Mouse (Mus musculus): ENCODE measurements at regions not wholly inside any gene's neighbourhood (a gene's known extent, or its start where the extent isn't known, plus 50 kb on each side); places are given as distances from the start of the nearest gene placed in this dataset.

- Histone ChIP-seq H3K27ac (ENCODE audit: insufficient read depth, low read length) (no peak overlapping the region), H3K36me3 (ENCODE audit: control insufficient read depth, insufficient read depth, low read length) (no peaks in the 10 kb centered on the region), H3K4me3 (ENCODE audit: extremely low read depth, insufficient read depth, insufficient read length) (no peak overlapping the region), H3K27me3 (ENCODE audit: control insufficient read depth, insufficient read depth, low read length) (no peaks in the 10 kb centered on the region), H3K4me1 (ENCODE audit: control insufficient read depth, insufficient read depth, insufficient read length) (no peaks in the 10 kb centered on the region)
- TF ChIP-seq CTCF (IDR thresholded peaks at IDR 0.05; ENCODE audit: extremely low read depth, insufficient read depth, insufficient read length, insufficient replicate concordance): no peak
- WGBS: 73% methylated on average over 1 of the region's 1 CpGs
- DNase-seq (ENCODE audit: low read depth in 1 of 2, low spot score in 2 of 2): no peak
Observed at GRCm38 (mm10) chr12:9151426-9151825, 121.6 kb downstream of the Ttc32 start.

- no peaks in the 10 kb centered on the region for H3K27me3 ChIP-seq (ENCODE audit: control insufficient read depth, insufficient read depth, low read length)
- no peak for DNase-seq (ENCODE audit: low read depth in 1 of 2, low spot score in 2 of 2)
- no peaks in the 10 kb centered on the region for H3K36me3 ChIP-seq (ENCODE audit: control insufficient read depth, insufficient read depth, low read length)
- H3K27ac ChIP-seq (ENCODE audit: insufficient read depth, low read length): no peak overlapping the region
- WGBS: 85% methylated on average over 2 of the region's 2 CpGs
- no peaks in the 10 kb centered on the region for H3K4me1 ChIP-seq (ENCODE audit: control insufficient read depth, insufficient read depth, insufficient read length)
- no peak overlapping the region for H3K4me3 ChIP-seq (ENCODE audit: extremely low read depth, insufficient read depth, insufficient read length)
- no peak for TF ChIP-seq POLR2A (IDR thresholded peaks at IDR 0.05; ENCODE audit: low read depth, low read length)
- TF ChIP-seq CTCF (IDR thresholded peaks at IDR 0.05; ENCODE audit: extremely low read depth, insufficient read depth, insufficient read length, insufficient replicate concordance): no peak
Observed at GRCm38 (mm10) chr12:9154491-9154890, 124.7 kb downstream of the Ttc32 start.

GRCm38 (mm10) chr12:9156794-9157193 lies 127.0 kb downstream of the Ttc32 start:
- DNase-seq (ENCODE audit: low read depth in 1 of 2, low spot score in 2 of 2): no peak
- Histone ChIP-seq H3K27ac (ENCODE audit: insufficient read depth, low read length) (no peak overlapping the region), H3K27me3 (ENCODE audit: control insufficient read depth, insufficient read depth, low read length) (no peaks in the 10 kb centered on the region), H3K4me1 (ENCODE audit: control insufficient read depth, insufficient read depth, insufficient read length) (no peaks in the 10 kb centered on the region), H3K4me3 (ENCODE audit: extremely low read depth, insufficient read depth, insufficient read length) (no peak overlapping the region), H3K36me3 (ENCODE audit: control insufficient read depth, insufficient read depth, low read length) (no peaks in the 10 kb centered on the region)
- TF ChIP-seq POLR2A (IDR thresholded peaks at IDR 0.05; ENCODE audit: low read depth, low read length) (no peak), CTCF (IDR thresholded peaks at IDR 0.05; ENCODE audit: extremely low read depth, insufficient read depth, insufficient read length, insufficient replicate concordance) (no peak)

- 81% methylated on average over 5 of the region's 5 CpGs for WGBS
- H3K4me1 ChIP-seq (ENCODE audit: control insufficient read depth, insufficient read depth, insufficient read length): no peaks in the 10 kb centered on the region
Observed at GRCm38 (mm10) chr12:9158751-9159150, 129.0 kb downstream of the Ttc32 start.

GRCm38 (mm10) chr12:9165367-9165940 lies 135.7 kb downstream of the Ttc32 start:
- H3K4me1 ChIP-seq (ENCODE audit: control insufficient read depth, insufficient read depth, insufficient read length): no peaks in the 10 kb centered on the region

More at GRCm38 (mm10) chr12:9158751-9159150, 129.0 kb downstream of the Ttc32 start:
- TF ChIP-seq POLR2A (IDR thresholded peaks at IDR 0.05; ENCODE audit: low read depth, low read length): no peak
- no peak for TF ChIP-seq CTCF (IDR thresholded peaks at IDR 0.05; ENCODE audit: extremely low read depth, insufficient read depth, insufficient read length, insufficient replicate concordance)
- no peak overlapping the region for H3K4me3 ChIP-seq (ENCODE audit: extremely low read depth, insufficient read depth, insufficient read length)
- H3K27ac ChIP-seq (ENCODE audit: insufficient read depth, low read length): no peak overlapping the region
- DNase-seq (ENCODE audit: low read depth in 1 of 2, low spot score in 2 of 2): no peak
- H3K27me3 ChIP-seq (ENCODE audit: control insufficient read depth, insufficient read depth, low read length): no peaks in the 10 kb centered on the region
- no peaks in the 10 kb centered on the region for H3K36me3 ChIP-seq (ENCODE audit: control insufficient read depth, insufficient read depth, low read length)

GRCm38 (mm10) chr12:9166218-9166908 lies 136.6 kb downstream of the Ttc32 start:
- H3K36me3 ChIP-seq (ENCODE audit: control insufficient read depth, insufficient read depth, low read length): no peaks in the 10 kb centered on the region
- TF ChIP-seq POLR2A (IDR thresholded peaks at IDR 0.05; ENCODE audit: low read depth, low read length) (no peak), CTCF (IDR thresholded peaks at IDR 0.05; ENCODE audit: extremely low read depth, insufficient read depth, insufficient read length, insufficient replicate concordance) (peak; percentile 16; the same call in 1 of the 2 replicates)
- H3K4me3 ChIP-seq (ENCODE audit: extremely low read depth, insufficient read depth, insufficient read length): no peak overlapping the region
- WGBS: 60% methylated on average over 10 of the region's 10 CpGs
- H3K27ac ChIP-seq (ENCODE audit: insufficient read depth, low read length): no peak overlapping the region
- no peaks in the 10 kb centered on the region for H3K4me1 ChIP-seq (ENCODE audit: control insufficient read depth, insufficient read depth, insufficient read length)
- DNase-seq (ENCODE audit: low read depth in 1 of 2, low spot score in 2 of 2): peak in 1 of 2 experiments; percentile 13
- no peaks in the 10 kb centered on the region for H3K27me3 ChIP-seq (ENCODE audit: control insufficient read depth, insufficient read depth, low read length)

More at GRCm38 (mm10) chr12:9165367-9165940, 135.7 kb downstream of the Ttc32 start:
- H3K27ac ChIP-seq (ENCODE audit: insufficient read depth, low read length): no peak overlapping the region
- WGBS: 75% methylated on average over 4 of the region's 4 CpGs
- H3K27me3 ChIP-seq (ENCODE audit: control insufficient read depth, insufficient read depth, low read length): no peaks in the 10 kb centered on the region
- H3K36me3 ChIP-seq (ENCODE audit: control insufficient read depth, insufficient read depth, low read length): no peaks in the 10 kb centered on the region
- no peak overlapping the region for H3K4me3 ChIP-seq (ENCODE audit: extremely low read depth, insufficient read depth, insufficient read length)
- DNase-seq (ENCODE audit: low read depth in 1 of 2, low spot score in 2 of 2): no peak
- TF ChIP-seq CTCF (IDR thresholded peaks at IDR 0.05; ENCODE audit: extremely low read depth, insufficient read depth, insufficient read length, insufficient replicate concordance) (no peak), POLR2A (IDR thresholded peaks at IDR 0.05; ENCODE audit: low read depth, low read length) (no peak)

- no peak for DNase-seq (ENCODE audit: low read depth in 1 of 2, low spot score in 2 of 2)
- H3K27ac ChIP-seq (ENCODE audit: insufficient read depth, low read length): no peak overlapping the region
- H3K36me3 ChIP-seq (ENCODE audit: control insufficient read depth, insufficient read depth, low read length): no peaks in the 10 kb centered on the region
- no peak for TF ChIP-seq CTCF (IDR thresholded peaks at IDR 0.05; ENCODE audit: extremely low read depth, insufficient read depth, insufficient read length, insufficient replicate concordance)
- TF ChIP-seq POLR2A (IDR thresholded peaks at IDR 0.05; ENCODE audit: low read depth, low read length): no peak
- H3K4me3 ChIP-seq (ENCODE audit: extremely low read depth, insufficient read depth, insufficient read length): no peak overlapping the region
- 78% methylated on average over 3 of the region's 3 CpGs for WGBS
- no peaks in the 10 kb centered on the region for H3K4me1 ChIP-seq (ENCODE audit: control insufficient read depth, insufficient read depth, insufficient read length)
- no peaks in the 10 kb centered on the region for H3K27me3 ChIP-seq (ENCODE audit: control insufficient read depth, insufficient read depth, low read length)
Observed at GRCm38 (mm10) chr12:9169008-9169407, 139.2 kb downstream of the Ttc32 start.
